Comparison of ENCODE assay signal across 9 mouse cellular contexts in the genomic region with DNA sequence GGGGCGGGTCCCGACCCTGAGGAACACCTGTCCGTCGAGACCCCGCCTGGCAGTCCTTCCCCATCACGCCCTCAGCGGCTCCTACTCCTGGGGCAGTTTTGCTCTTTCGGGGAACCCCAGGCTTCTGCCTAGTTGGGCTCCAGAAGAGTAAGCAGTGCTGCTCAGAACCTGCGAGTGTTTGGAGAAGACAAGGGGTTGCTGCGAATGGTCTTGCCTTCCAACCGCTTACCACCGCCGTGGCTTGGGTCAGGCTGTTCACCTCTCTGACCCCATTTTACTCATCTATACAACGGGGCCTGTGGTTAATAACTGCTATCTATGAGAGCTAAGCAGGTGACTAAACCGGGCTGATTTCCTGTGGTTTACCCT. TPM values are rescaled to one million over a fixed set of nuclear protein-coding genes. Genes with fewer than 3 reads are reported as not detected.
DNase-seq lines count a peak whose midpoint lies in the region; ATAC-seq and TF ChIP-seq lines count a peak whose summit lies in the region.
"Had no signal": no experiment of that assay in that cellular context is flagged by ENCODE, and none has a peak within 500 bp of the region (broad histone marks: within the 10 kb centered on the region; RNA-seq: fewer than 3 reads in every experiment).

No protein-coding gene starts in this region.

- 4% methylated on average over 15 of the region's 15 CpGs for WGBS in heart, postnatal 0 days
- 2% methylated on average over 15 of the region's 15 CpGs for WGBS in embryonic facial prominence, embryonic 12.5 days
- WGBS in intestine, embryonic 14.5 days: 2% methylated on average over 15 of the region's 15 CpGs

- no peak for TF ChIP-seq EP300 in heart, postnatal 0 days (IDR thresholded peaks at IDR 0.05; ENCODE audit: low read depth)

- no peak overlapping the region for H3K27ac ChIP-seq in heart, postnatal 0 days (ENCODE audit: low read depth)
- H3K27ac ChIP-seq in embryonic facial prominence, embryonic 12.5 days: no peak overlapping the region
- H3K27ac ChIP-seq in intestine, embryonic 14.5 days (ENCODE audit: low read depth): no peak overlapping the region

- intact Hi-C loops in heart, postnatal 14 days (cut with DNase I): no loop called here

- H3K4me3 ChIP-seq in heart, postnatal 0 days (ENCODE audit: low read depth, low read length): peak overlapping the region; percentile 33
- peak overlapping the region; percentile 36 for H3K4me3 ChIP-seq in embryonic facial prominence, embryonic 12.5 days
- peak overlapping the region; percentile 33 for H3K4me3 ChIP-seq in intestine, embryonic 14.5 days (ENCODE audit: low read depth, low read length)

- H3K27me3 ChIP-seq in heart, postnatal 0 days (ENCODE audit: control insufficient read depth, insufficient read depth, low read length): peaks cover 62% of the 10 kb centered on the region
- H3K27me3 ChIP-seq in embryonic facial prominence, embryonic 12.5 days: peaks cover 51% of the 10 kb centered on the region
- H3K27me3 ChIP-seq in intestine, embryonic 14.5 days (replicated peaks; ENCODE audit: control insufficient read depth, insufficient read depth, low read length): peaks cover 26% of the 10 kb centered on the region

- no peak overlapping the region for H3K9ac ChIP-seq in heart, postnatal 0 days (replicated peaks; ENCODE audit: low read depth, low read length)
- no peak overlapping the region for H3K9ac ChIP-seq in embryonic facial prominence, embryonic 12.5 days
- H3K9ac ChIP-seq in intestine, embryonic 14.5 days (ENCODE audit: low read length): peak overlapping the region; percentile 21; the same call in 1 of the 2 replicates

- ATAC-seq in heart, postnatal 0 days (ENCODE audit: insufficient read depth, low read depth): no peak
- no peak for ATAC-seq in embryonic facial prominence, embryonic 12.5 days (ENCODE audit: insufficient number of reproducible peaks, insufficient read depth, low FRiP score, low TSS enrichment)
- no peak for ATAC-seq in intestine, embryonic 14.5 days (replicated peaks; ENCODE audit: low FRiP score, low TSS enrichment, low read depth)

- TF ChIP-seq CTCF in heart, postnatal 0 days (IDR thresholded peaks at IDR 0.05; ENCODE audit: low read depth): no peak

- H3K4me2 ChIP-seq in heart, postnatal 0 days (ENCODE audit: low read depth, low read length): peak overlapping the region; percentile 41
- peak overlapping the region; percentile 68 for H3K4me2 ChIP-seq in embryonic facial prominence, embryonic 12.5 days (replicated peaks)
- H3K4me2 ChIP-seq in intestine, embryonic 14.5 days (ENCODE audit: low read length): peak overlapping the region; percentile 72

- H3K4me1 ChIP-seq in heart, postnatal 0 days (ENCODE audit: control insufficient read depth, insufficient read depth): peaks cover 14% of the 10 kb centered on the region; the same call in 1 of the 2 replicates
- peaks cover 22% of the 10 kb centered on the region for H3K4me1 ChIP-seq in embryonic facial prominence, embryonic 12.5 days
- H3K4me1 ChIP-seq in intestine, embryonic 14.5 days (replicated peaks; ENCODE audit: control insufficient read depth, insufficient read depth, low read length): peaks cover 22% of the 10 kb centered on the region

- no peaks in the 10 kb centered on the region for H3K36me3 ChIP-seq in heart, postnatal 0 days (replicated peaks; ENCODE audit: control insufficient read depth, insufficient read depth, low read length)
- no peaks in the 10 kb centered on the region for H3K36me3 ChIP-seq in embryonic facial prominence, embryonic 12.5 days
- no peaks in the 10 kb centered on the region for H3K36me3 ChIP-seq in intestine, embryonic 14.5 days (ENCODE audit: control insufficient read depth, insufficient read depth, low read length)

- DNase-seq in heart, postnatal 0 days (ENCODE audit: low spot score): no peak
- no peak for DNase-seq in heart, postnatal 14 days
- DNase-seq in intestine, embryonic 14.5 days (ENCODE audit: low spot score): no peak
- DNase-seq in neural tube, embryonic 10.5 days (ENCODE audit: extremely low spot score, low spot score): peak; percentile 33
- no peak for DNase-seq in thymus, adult 18-20 months
- DNase-seq in embryo, embryonic 10 days (ENCODE audit: low spot score): no peak
- no peak for DNase-seq in ovary, postnatal 14 days (ENCODE audit: low spot score)
- DNase-seq: lung, postnatal 36 days had no signal

- no peaks in the 10 kb centered on the region for H3K9me3 ChIP-seq in heart, postnatal 0 days (replicated peaks; ENCODE audit: control insufficient read depth, low read length)
- no peaks in the 10 kb centered on the region for H3K9me3 ChIP-seq in embryonic facial prominence, embryonic 12.5 days
- no peaks in the 10 kb centered on the region for H3K9me3 ChIP-seq in intestine, embryonic 14.5 days (ENCODE audit: control insufficient read depth, low read length)

RNA-seq across cellular contexts. Expression of gene Pou2f3, which starts 4.2 kb away (rescaled TPM):
- total RNA-seq in heart, postnatal 0 days (2014; rRNA removed; ENCODE audit: low replicate concordance): not detected in 2 replicates
- polyA plus RNA-seq in heart, postnatal 0 days (2015; fragmentation: Nextera tagmentation; extraction: Ambion mirVana): 0.08 and 0.10 TPM in 2 replicates
- total RNA-seq in heart, postnatal 14 days (2021): not detected
- polyA plus RNA-seq in embryonic facial prominence, embryonic 12.5 days (2016; fragmentation: Nextera tagmentation; extraction: Ambion mirVana): 0.18 TPM in 1 of 2 replicates, not detected in the other
- 0.89 and 1.3 TPM in 2 replicates for polyA plus RNA-seq in intestine, embryonic 14.5 days (2014; fragmentation: Nextera tagmentation; extraction: Ambion mirVana)

RNA-seq across cellular contexts. Expression of gene Oaf, which starts 33.7 kb away (rescaled TPM):
- 15.6 and 26.6 TPM in 2 replicates for total RNA-seq in heart, postnatal 0 days (2014; rRNA removed; ENCODE audit: low replicate concordance)
- polyA plus RNA-seq in heart, postnatal 0 days (2015; fragmentation: Nextera tagmentation; extraction: Ambion mirVana): 20.7 and 22.4 TPM in 2 replicates
- 10 to 100 TPM; 13.0 to 14.9 TPM for total RNA-seq in heart, postnatal 14 days (2021)
- 89.3 and 106 TPM in 2 replicates for polyA plus RNA-seq in embryonic facial prominence, embryonic 12.5 days (2016; fragmentation: Nextera tagmentation; extraction: Ambion mirVana)
- polyA plus RNA-seq in intestine, embryonic 14.5 days (2014; fragmentation: Nextera tagmentation; extraction: Ambion mirVana): 108 and 118 TPM in 2 replicates
